Mouse (Mus musculus) C2C12 (cell line): ENCODE results near the gene Rhobtb3. TPM values are rescaled to one million over a fixed set of nuclear protein-coding genes. Genes with fewer than 3 reads are reported as not detected.

Experiments
- H3K27me3 ChIP-seq: one replicate; pipeline ENCODE4 v1.6.1; 2011; ENCODE audit not compliant: control insufficient read depth, insufficient read depth, insufficient read length
- H3K36me3 ChIP-seq: one replicate; pipeline ENCODE4 v1.6.1; 2011; ENCODE audit not compliant: control insufficient read depth, insufficient read depth
- H3K4me3 ChIP-seq: one replicate; pipeline ENCODE4 v1.5.1; 2011; ENCODE audit warnings: mild to moderate bottlenecking, control low read depth; ENCODE audit not compliant: poor library complexity, insufficient read depth, severe bottlenecking
- H3K79me2 ChIP-seq: one replicate; pipeline ENCODE4 v1.6.1; 2011; ENCODE audit not compliant: control insufficient read depth, insufficient read depth
- H3K79me3 ChIP-seq: one replicate; pipeline ENCODE4 v1.6.1; 2011; ENCODE audit warnings: low read depth, control low read depth
- H3ac ChIP-seq: one replicate; pipeline ENCODE3; 2011; ENCODE audit warnings: low read depth; ENCODE audit not compliant: control insufficient read depth, insufficient read length
- CEBPB ChIP-seq: IDR thresholded peaks from one replicate; pipeline ENCODE4 v1.6.1; 2011; ENCODE audit warnings: low read depth, mild to moderate bottlenecking, control low read depth, moderate library complexity
- CTCF ChIP-seq: IDR thresholded peaks from one replicate; pipeline ENCODE4 v1.5.1; 2011; ENCODE audit not compliant: control insufficient read depth, insufficient read depth, insufficient read length
- FOSL1 ChIP-seq: IDR thresholded peaks from one replicate; pipeline ENCODE4 v1.8.0; 2011; ENCODE audit warnings: mild to moderate bottlenecking, low read length; ENCODE audit not compliant: poor library complexity, insufficient read depth, severe bottlenecking
- MAX ChIP-seq: IDR thresholded peaks from one replicate; pipeline ENCODE4 v1.6.1; 2011; ENCODE audit warnings: mild to moderate bottlenecking, control low read depth
- MYOD1 ChIP-seq: IDR thresholded peaks from one replicate; pipeline ENCODE4 v1.6.1; 2011; ENCODE audit warnings: low read depth; ENCODE audit not compliant: control insufficient read depth, insufficient read length
- MYOG ChIP-seq: IDR thresholded peaks from one replicate; pipeline ENCODE4 v1.6.1; 2011; ENCODE audit not compliant: control insufficient read depth, insufficient read length; ENCODE audit errors: extremely low read depth
- USF1 ChIP-seq: IDR thresholded peaks from one replicate; pipeline ENCODE4 v1.6.1; 2011; ENCODE audit warnings: low read depth, mild to moderate bottlenecking, control low read depth, moderate library complexity
- polyA plus RNA-seq: library from polyadenylated mRNA; unstranded; fragments of >200 nt; fragmentation: generic; extraction: Trizol; gene quantifications from one replicate; pipeline ENCODE4 v1.2.1, GENCODE M21; 2012; ENCODE audit warnings: missing spikeins

Rhobtb3 gene
- polyA plus RNA-seq, 1 experiment: 10.1 TPM

- no peak overlapping the region for H3K4me3 ChIP-seq
- H3K36me3 ChIP-seq: peaks cover 6% of the 10 kb centered on the region
- no peak overlapping the region for H3ac ChIP-seq
- no peaks in the 10 kb centered on the region for H3K79me3 ChIP-seq
- no peaks in the 10 kb centered on the region for H3K79me2 ChIP-seq
- H3K27me3 ChIP-seq: no peaks in the 10 kb centered on the region
- TF ChIP-seq CEBPB: no peak
- TF ChIP-seq USF1: no peak
Measured at GRCm38 (mm10) chr13:75853118-75853517, 90.6 kb downstream of the Rhobtb3 start.

- TF ChIP-seq FOSL1: no peak
- no peak for TF ChIP-seq USF1
- no peak for TF ChIP-seq CEBPB
- TF ChIP-seq CTCF: no peak
- TF ChIP-seq MYOD1: no peak
- TF ChIP-seq MAX: no peak
- no peak for TF ChIP-seq MYOG
- Histone ChIP-seq H3K36me3 (peaks cover 8% of the 10 kb centered on the region), H3K79me3 (no peaks in the 10 kb centered on the region), H3K79me2 (no peaks in the 10 kb centered on the region), H3K4me3 (no peak overlapping the region), H3K27me3 (no peaks in the 10 kb centered on the region), H3ac (no peak overlapping the region)
Measured at GRCm38 (mm10) chr13:75852027-75852426, 91.7 kb downstream of the Rhobtb3 start.

- H3K4me3 ChIP-seq: no peak overlapping the region
- no peak for TF ChIP-seq MYOD1
- TF ChIP-seq MYOG: no peak
- no peak for TF ChIP-seq USF1
- no peak for TF ChIP-seq MAX
- no peak for TF ChIP-seq FOSL1
- TF ChIP-seq CTCF: no peak
- peaks cover 9% of the 10 kb centered on the region for H3K79me2 ChIP-seq
Measured at GRCm38 (mm10) chr13:75847027-75847426, 96.7 kb downstream of the Rhobtb3 start.

GRCm38 (mm10) chr13:75845519-75846166 is 98.1 kb downstream of the Rhobtb3 start:
- peaks cover 23% of the 10 kb centered on the region for H3K79me2 ChIP-seq
- H3ac ChIP-seq: no peak overlapping the region
- TF ChIP-seq FOSL1 (no peak), CEBPB (no peak), MAX (no peak), MYOG (no peak), USF1 (no peak), MYOD1 (no peak), CTCF (no peak)

More at GRCm38 (mm10) chr13:75847027-75847426, 96.7 kb downstream of the Rhobtb3 start:
- Histone ChIP-seq H3K36me3 (peaks cover 8% of the 10 kb centered on the region), H3ac (no peak overlapping the region), H3K79me3 (peaks cover 3% of the 10 kb centered on the region), H3K27me3 (no peaks in the 10 kb centered on the region)

GRCm38 (mm10) chr13:75844833-75845518 is 98.7 kb downstream of the Rhobtb3 start:
- TF ChIP-seq USF1: no peak
- no peak for TF ChIP-seq FOSL1
- TF ChIP-seq MYOG: no peak
- no peak for TF ChIP-seq CEBPB
- TF ChIP-seq MAX: no peak
- TF ChIP-seq MYOD1: no peak
- no peak for TF ChIP-seq CTCF
- H3K4me3 ChIP-seq: no peak overlapping the region
- peaks cover 26% of the 10 kb centered on the region for H3K79me2 ChIP-seq
- peaks cover 8% of the 10 kb centered on the region for H3K36me3 ChIP-seq
- no peaks in the 10 kb centered on the region for H3K27me3 ChIP-seq
- peaks cover 16% of the 10 kb centered on the region for H3K79me3 ChIP-seq
- no peak overlapping the region for H3ac ChIP-seq

More at GRCm38 (mm10) chr13:75845519-75846166, 98.1 kb downstream of the Rhobtb3 start:
- Histone ChIP-seq H3K36me3 (peaks cover 8% of the 10 kb centered on the region), H3K79me3 (peaks cover 11% of the 10 kb centered on the region), H3K4me3 (no peak overlapping the region), H3K27me3 (no peaks in the 10 kb centered on the region)

GRCm38 (mm10) chr13:75843993-75844683 is 99.6 kb downstream of the Rhobtb3 start:
- Histone ChIP-seq H3K4me3 (no peak overlapping the region), H3K27me3 (no peaks in the 10 kb centered on the region), H3K36me3 (peaks cover 8% of the 10 kb centered on the region), H3K79me3 (peaks cover 16% of the 10 kb centered on the region), H3K79me2 (peaks cover 26% of the 10 kb centered on the region), H3ac (no peak overlapping the region)
- TF ChIP-seq MAX (no peak), MYOD1 (no peak), FOSL1 (no peak), USF1 (no peak), CTCF (no peak), MYOG (no peak)
